Mouse (Mus musculus): ENCODE data around the gene Bola1.

DNA sequence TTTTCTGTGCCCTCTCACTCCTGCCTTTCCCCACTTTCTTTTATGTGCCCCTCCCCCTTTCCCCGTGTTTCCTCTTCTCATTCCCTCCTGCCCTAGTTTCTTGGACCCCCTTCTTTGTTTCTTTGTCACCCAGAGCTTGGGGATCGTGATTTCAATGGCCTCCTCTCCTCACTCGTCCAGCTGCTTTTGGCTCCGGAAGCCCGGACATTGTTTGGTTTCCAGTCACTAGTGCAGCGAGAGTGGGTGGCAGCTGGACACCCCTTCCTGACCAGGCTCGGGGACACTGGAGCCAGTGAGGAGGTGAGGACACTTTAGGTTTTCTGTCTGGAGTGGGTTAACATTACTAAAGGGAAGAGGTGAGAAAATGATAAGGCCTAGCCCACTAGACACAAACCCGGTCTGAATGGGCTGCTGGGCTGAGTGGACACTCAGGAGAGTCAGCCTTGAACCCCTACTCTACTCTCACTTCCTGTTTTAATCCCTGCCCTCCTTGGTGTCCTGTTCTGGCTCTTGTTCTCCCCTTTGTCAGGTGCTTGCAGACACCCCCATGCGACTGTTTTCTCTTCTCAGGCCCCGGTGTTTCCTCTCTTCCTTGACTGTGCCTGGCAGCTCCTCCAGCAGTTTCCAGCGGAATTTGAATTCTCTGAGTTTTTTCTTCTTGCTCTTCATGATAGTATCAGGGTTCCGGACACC is 50.9 kb downstream of the Bola1 start:
- TF ChIP-seq MAX (IDR thresholded peaks at IDR 0.05; ENCODE audit: low read depth) (no peak), USF1 (IDR thresholded peaks at IDR 0.05; ENCODE audit: low read depth) (no peak), TCF12 (IDR thresholded peaks at IDR 0.05; ENCODE audit: insufficient read depth, poor library complexity, severe bottlenecking) (no peak), POLR2A (IDR thresholded peaks at IDR 0.05; ENCODE audit: insufficient read length, low read depth) (no peak), POLR2AphosphoS2 (IDR thresholded peaks at IDR 0.05; ENCODE audit: insufficient read length, low read depth) (no peak), MYOD1 (IDR thresholded peaks at IDR 0.05; ENCODE audit: control insufficient read depth in 1 of 3, insufficient read length in 2 of 3, low read depth in 2 of 3) (no peak), E2F4 (IDR thresholded peaks at IDR 0.05; ENCODE audit: insufficient read depth) (no peak), TCF3 (IDR thresholded peaks at IDR 0.05; ENCODE audit: insufficient read length, low read depth) (no peak), SRF (IDR thresholded peaks at IDR 0.05; ENCODE audit: control insufficient read depth, insufficient read length, low read depth) (no peak), CEBPB (IDR thresholded peaks at IDR 0.05; ENCODE audit: insufficient read depth, poor library complexity, severe bottlenecking) (no peak)
